Mouse (Mus musculus): Measurements from ENCODE around the gene Gfra4. TPM values are rescaled to one million over a fixed set of nuclear protein-coding genes. Genes with fewer than 3 reads are reported as not detected.
A peak's percentile ranks its signal among the peaks of the same experiment; 100 is the strongest.

Gfra4 gene
- total RNA-seq (2015) (not detected in 2 replicates), total RNA-seq (2017) (not detected in 2 replicates)

DNA sequence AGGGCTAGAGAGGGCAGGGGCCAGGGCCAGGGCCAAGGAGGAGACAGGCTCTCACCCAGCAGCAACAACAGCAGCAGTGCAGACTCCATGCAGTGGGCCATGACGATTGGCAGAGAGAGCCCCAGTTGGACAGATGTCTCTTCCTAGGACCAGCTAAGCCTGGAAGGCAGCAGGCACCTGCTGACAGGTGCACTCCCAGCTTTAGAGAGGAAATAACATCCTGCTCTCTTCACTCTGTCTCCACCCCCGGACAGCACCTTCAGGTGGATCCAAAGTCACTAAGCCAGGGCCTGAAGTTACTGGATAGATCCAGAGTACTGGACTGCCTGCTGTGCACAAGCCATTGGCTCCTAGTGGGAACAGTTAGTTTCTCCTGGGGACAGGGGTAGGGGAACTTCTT is at the start of gene Gfra4:
TSS of gene Gfra4 (minus strand) at position 101 of the 400 bp plus-strand sequence.
- no peak for ATAC-seq (ENCODE audit: poor library complexity, severe bottlenecking)

DNA sequence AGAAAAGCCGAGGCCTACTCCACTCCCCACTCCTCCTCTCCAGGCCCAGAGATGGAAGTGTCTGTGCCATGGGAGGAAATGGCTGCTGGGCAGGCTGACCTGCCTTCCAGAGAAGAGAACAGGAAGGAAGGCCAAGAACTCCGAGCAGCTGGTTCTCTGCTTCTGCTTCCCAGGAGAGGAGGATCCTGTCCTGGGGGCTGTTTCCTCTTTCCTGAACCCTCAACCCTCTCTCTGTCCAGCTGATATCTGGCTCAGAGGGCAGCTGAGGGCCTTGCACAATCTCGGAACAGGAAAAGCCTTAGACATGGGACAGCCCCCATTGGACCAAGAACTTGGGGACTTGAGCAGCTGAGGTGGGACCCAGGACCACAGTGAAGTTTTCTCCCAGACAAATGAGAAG is 48.0 kb upstream of the Gfra4 start:
- ATAC-seq (ENCODE audit: poor library complexity, severe bottlenecking), result peak; percentile 46

DNA sequence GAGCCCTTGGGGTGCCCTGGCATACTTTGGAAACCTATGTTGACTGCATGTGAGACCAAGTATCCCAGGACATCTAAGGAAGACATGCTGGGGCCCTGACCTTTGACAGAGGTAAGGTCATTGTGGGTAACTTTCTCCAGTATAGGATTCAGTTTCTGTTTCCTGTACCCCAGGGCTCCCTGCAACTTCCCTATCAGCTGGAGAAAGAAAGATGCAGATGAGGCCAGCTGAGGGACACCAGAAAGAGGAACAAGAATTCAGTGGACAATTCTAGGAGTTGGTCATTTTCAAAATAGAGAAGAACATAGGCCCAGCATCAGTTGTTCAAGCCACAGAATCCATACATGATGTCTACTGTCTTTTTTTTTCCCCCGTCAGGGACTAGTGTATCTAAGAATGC is 46.7 kb upstream of the Gfra4 start:
- peak; percentile 66 for ATAC-seq (ENCODE audit: poor library complexity, severe bottlenecking)

DNA sequence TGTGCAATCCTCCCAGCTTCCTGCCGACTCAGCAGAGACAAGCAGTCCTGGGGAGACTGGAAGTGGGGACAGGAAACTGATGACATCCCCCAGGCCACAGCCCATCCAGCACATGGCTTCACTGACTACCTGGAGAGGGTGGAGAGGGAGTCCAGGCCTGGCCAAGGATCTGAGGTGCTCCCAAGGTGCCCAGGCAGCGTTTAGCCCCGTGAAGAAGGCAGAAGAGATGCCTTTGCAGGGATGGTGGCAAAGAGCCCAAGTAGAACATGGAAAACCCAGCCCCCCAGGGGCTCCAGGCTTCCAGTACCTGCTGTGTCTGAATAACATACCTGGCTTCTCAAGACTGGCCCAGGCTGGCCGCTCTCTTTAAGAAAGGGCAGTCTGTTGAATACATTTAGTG is 45.7 kb upstream of the Gfra4 start:
- ATAC-seq (ENCODE audit: poor library complexity, severe bottlenecking), result no peak

DNA sequence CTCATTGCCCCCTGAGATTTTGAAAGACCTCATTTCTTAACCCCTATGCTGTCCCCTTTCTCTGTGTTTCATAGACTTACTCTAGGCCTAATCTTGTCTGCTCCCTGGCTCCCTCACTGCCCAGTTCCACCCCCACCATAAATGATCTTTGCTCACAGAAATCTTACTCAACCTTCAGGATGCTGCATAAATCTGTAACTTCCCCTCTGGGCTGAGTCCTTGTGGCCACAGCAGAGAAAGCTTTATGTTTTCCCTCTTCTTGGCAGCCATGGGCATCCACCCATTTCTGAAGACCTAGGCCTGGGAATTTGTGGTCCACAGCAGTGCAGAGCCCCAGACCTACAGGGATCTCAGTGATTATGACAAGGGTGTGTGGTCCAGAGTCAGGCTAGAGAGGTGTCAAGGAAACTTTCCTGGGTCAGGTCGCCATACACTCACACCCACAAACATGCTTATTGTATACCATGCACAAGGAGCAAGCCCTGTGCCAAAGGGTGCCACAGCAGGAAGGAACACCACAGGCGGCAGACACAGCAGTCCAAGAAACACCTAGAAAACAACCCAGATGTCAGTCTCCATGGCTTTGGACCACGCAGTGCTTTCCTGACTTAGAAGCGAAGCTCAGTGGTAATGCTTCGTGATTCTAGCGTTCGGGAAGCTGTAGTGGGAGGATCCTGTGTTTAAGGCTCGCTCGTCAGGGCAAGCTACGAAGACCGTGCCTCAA is 43.9 kb upstream of the Gfra4 start, which contains the start of gene Siglec1:
TSS of gene Siglec1 (minus strand) at position 99 of the 724 bp plus-strand sequence.
- peak; percentile 59 for ATAC-seq (ENCODE audit: poor library complexity, severe bottlenecking)

DNA sequence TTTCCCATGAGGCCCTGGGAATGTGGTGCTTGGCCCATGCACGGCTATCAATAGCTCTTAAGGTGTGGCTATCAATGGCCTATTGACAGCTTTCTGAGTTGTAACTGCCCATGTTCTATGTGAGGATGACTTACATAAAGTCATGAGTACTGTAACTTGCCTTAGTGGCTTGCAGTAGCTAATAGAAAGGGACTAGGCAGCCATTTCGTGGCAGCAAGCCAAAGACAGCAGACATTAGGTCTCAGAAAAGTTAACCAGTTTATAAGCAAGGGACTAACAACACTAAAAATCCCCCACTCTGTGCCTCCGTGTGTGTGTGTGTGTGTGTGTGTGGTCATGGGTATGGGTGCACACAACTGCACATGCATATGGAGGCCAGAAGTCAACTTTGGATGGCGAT is 41.3 kb upstream of the Gfra4 start:
- no peak for ATAC-seq (ENCODE audit: poor library complexity, severe bottlenecking)

DNA sequence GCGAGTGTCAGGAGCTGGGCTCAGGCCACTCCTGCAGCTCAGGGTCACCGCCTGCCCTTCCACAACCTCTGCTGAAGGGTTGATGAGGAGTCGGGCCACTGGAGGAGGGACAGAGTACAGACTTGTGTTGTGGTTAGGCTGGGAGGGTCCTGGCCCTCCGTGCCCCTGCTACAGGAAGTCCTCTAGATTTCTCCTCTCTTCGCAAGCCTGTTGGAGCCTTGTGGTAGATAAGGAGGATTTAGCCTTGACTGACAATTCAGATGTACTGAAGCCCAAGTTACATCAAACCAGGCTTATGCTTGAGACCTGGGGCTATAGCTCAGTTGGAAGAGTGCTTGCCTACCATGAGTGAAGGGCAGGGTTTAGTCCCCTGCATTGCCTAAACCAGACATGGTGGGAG is 37.6 kb upstream of the Gfra4 start:
- ATAC-seq (ENCODE audit: poor library complexity, severe bottlenecking), result no peak

DNA sequence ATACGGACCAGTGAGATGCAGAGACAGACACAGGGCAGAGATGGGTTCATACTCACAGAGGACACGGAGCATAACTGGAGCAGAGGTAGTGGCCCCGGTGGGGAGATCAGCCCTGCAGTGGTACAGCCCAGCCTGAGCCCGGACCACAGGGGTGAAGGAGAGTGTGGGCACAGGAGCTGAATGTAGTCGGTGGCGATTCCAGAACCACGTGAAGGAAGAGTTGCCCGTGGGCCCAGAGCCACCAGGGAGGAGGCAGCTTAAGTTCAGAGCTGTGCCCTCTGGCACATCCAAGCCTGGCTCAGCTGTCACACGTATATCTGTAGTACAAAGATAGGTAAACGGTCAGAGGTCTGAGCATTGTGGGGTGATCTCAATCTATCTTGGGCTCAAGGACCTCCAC is 29.6 kb upstream of the Gfra4 start:
- ATAC-seq (ENCODE audit: poor library complexity, severe bottlenecking), result no peak

DNA sequence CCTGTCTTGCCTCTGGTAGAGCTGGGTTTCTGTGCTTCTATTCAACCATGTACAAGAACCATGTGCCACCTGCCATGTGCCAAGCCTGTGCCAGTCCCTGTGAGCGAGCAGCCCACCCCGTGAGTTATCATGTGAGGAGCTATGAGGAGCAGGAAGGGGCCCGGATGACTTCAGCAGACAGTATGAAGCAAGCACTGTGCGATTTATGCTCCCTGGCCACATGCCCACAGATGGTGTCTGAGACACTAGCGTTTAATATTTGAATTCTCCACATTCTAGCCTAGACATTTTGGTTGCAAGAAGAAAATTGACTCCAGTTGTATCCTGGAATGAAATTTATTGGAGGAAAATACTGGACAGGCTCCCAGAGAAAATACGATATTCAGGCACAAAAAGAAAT is 24.6 kb upstream of the Gfra4 start:
- no peak for ATAC-seq (ENCODE audit: poor library complexity, severe bottlenecking)

DNA sequence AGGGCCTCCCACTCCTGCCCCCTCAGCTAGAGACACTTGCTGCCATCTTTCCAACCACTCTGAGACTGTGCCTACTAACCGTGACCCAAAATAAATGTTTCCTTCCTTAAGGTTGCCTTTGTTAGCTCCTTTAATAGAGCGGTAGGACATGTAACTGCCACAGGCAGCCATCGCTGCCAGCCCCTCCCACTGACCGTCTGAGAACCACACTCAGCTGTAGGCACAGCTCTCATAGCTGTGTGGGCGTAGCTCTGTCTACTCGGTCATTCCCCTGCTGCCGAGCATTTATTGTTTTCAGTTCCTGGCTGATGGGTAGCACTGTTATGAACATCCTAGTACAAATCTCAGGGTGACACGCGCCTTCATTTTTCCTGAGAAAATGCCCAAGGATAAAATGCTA is 23.5 kb upstream of the Gfra4 start:
- no peak for ATAC-seq (ENCODE audit: poor library complexity, severe bottlenecking)

DNA sequence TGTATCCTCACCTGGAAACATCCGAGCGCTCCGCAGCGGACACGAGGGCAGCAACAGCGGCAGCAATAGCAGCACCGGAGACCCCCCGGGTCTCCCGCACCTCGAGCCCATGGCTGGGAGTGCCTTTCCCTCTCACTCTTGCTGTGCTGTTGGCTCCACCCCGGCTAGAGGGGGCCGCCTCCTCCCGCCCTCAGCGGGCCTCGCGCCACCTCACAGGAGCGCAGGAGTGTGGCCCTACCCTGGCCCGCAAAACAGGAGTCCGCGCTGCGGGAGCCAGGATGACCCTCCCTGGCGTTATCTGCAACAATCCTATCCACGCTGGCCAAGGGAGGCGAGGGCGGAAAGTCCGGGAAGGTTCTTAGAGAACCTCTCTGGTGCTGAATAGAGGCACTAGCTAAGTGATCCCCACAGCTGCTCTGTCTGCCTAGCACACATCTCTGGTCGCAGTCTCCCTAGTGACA is 20.5 kb upstream of the Gfra4 start, which contains the start of gene Adam33:
TSS of gene Adam33 (minus strand) at position 411 of the 461 bp plus-strand sequence.
- ATAC-seq (ENCODE audit: poor library complexity, severe bottlenecking), result no peak

DNA sequence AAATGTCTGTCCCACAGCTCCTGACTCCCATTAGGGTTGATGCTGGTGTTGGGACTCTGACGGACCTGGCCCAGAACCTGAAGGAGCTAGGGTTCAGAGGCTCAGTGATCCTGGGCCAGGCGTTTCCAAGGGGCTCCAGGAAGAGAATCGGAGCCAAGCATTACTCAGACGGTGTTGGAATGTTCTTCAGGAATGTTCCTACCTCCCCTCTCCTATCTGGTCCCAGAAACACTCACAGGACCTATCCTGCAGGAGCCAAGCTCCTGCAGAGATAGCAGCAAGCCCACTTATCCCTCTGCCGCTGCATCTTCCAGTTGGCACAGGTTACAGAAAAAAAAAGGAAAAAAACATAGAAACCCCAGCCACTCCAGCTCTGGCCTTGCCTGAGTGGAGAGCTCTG is 18.7 kb upstream of the Gfra4 start:
- ATAC-seq (ENCODE audit: poor library complexity, severe bottlenecking), result no peak

DNA sequence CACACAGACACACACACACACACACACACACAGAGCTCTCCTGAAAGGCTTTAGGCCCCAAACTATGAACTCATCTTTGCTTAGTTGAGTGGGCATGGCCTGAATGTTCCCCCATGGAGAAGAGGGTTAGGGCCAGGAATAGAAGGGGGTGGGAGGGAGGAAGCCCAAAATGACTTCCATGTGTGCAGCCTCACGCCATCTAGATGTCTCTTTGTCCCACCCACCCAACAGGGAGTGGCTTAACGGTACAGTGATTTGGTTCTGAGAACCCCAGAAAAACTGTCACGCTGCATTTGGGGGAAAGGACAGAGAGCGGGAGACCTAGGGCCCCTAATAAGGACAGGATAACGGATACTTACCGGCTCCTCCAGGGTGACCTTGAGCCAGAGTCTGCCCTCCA is 17.9 kb upstream of the Gfra4 start:
- no peak for ATAC-seq (ENCODE audit: poor library complexity, severe bottlenecking)

DNA sequence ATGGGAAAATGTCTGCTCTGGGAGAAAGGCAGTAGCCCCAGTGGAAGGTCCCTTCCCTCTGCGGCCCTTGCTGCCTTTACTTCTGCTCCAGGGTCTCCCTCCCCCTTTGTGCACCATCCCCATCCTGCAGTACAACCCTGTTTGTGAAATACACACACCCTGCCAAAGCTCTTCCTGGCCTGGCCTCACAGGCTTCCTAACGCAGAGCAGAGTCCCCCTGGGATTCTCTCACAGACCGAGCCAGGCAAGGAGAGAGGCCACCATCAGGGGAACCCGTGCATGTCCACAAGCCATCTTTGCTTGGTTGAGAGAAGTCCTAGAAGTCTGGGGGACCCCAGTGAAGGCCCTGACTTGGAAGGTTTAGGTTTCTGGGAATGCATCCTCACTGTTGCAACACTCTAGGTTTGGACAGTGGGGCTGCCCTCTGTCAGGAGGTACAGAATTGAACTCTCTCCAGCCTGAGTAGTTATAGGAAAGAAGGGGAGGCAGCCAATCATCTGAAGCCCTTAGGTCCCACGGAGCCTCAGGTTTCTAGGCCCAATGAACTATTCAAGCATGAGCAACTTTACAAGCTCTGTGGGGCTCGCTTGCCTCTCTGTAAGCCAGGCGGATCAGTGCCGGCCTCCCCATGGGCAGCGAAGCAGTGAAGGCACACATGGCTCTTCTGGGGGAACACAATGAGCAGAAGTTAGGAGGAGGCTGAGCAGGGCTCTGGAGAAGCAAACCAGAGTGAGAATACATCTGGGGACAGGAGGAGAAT is 17.1 kb upstream of the Gfra4 start:
- ATAC-seq (ENCODE audit: poor library complexity, severe bottlenecking), result no peak

DNA sequence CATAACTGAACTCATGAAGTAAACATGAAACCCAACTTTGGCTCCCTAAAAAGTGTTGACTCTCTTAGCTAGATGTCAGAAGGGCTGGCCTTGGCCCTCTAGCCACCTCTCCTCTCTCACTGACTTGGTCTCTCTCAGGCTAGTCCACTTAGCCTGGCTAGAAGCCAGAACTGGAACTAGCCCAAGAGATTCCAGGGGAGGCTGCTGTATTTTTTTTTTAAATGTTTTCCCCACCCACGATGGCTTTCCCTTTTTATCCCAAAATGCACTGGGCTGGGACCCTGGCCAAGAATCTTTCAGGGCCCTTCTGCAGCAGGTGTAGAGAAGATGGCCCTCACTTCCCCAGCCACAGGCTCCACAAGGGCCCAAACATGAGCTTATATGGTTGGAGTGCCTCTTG is 16.5 kb upstream of the Gfra4 start:
- ATAC-seq (ENCODE audit: poor library complexity, severe bottlenecking), result no peak

DNA sequence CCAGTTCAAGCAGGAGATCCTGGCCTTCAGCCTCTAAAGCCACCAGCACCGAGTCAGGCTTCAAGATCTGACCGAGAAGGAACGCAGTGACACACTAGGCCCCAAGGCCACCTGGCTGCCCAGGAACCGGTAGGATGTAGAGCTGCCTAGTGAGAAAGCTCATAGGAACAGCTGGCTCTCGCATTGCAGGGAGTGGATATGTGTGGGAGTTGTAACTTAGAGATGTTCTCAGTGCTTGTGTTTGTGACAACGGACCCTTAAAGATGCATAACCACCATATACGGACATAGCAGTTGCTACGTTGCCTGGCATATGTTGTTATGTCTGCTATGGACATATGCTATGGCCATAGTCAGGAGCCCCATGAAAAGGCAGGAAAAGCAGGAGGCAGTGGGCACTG is 15.8 kb upstream of the Gfra4 start:
- no peak for ATAC-seq (ENCODE audit: poor library complexity, severe bottlenecking)

DNA sequence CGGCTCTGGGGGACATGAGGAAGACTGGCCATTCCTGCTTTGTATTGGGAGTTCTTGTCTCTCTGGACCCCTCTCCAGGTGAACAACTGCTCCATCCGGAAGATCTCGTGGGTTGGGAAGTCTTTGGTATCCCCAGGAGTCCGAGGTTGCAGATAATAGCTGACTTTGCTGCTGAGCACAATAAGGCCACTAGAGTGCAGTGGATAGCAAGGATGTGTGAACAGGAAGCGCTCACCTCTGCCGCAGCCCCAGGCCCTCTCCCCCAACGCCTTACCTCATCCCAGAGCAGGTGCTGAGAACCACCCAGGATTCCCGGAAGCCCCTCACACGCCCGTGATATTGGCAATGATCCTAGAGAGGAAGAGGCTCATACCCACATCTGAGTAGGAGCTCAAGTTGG is 13.3 kb upstream of the Gfra4 start:
- peak; percentile 64 for ATAC-seq (ENCODE audit: poor library complexity, severe bottlenecking)

DNA sequence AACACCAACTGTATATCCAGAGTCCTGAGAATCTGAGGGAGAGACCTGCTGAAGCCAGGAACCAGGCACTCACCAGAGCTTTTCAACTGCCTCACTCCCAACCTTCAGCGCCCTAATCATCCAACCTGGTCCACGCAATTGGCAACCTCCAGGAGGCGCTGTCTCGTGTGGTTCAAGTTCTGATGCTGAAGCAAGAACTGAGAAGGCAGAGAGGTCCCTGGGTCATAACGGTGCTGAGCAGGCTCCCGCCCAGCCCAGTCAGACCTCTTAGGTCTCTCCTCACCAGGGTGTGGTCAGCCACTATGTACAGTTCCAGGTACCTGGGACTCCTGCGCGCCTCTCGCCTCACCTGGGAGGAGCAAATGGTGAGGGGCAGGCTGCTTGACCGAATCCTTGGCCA is 12.7 kb upstream of the Gfra4 start:
- ATAC-seq (ENCODE audit: poor library complexity, severe bottlenecking), result peak; percentile 74

DNA sequence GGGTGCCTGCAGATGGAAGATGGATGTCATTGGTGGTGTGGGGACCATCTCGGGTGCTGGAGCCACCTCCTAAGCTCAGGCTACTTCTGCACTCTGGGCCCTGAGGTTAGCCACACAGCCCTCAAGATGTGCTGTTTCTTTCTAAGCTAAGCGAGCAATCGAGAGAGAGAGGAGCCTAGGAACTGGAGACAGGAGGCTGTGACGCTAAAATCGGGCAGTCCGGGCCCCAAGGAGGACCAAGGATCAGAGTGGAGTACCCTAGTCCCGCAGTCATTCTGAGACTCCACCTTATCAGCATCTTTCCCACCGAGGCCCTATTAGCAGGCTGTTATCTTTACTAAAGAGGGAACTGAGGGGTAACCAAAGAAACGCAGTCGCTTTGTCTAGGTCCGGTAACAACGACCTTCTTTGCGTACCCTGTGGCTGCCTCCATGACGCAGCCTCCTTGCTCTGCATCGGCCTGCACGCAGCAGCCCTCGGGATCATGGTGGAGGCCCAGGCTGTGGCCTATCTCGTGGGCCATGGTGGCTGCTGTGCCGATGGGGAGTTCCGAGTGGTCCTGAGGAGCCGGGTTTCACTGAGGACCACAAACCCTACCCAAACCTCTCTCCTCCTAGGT is 11.9 kb upstream of the Gfra4 start:
- ATAC-seq (ENCODE audit: poor library complexity, severe bottlenecking), result no peak

DNA sequence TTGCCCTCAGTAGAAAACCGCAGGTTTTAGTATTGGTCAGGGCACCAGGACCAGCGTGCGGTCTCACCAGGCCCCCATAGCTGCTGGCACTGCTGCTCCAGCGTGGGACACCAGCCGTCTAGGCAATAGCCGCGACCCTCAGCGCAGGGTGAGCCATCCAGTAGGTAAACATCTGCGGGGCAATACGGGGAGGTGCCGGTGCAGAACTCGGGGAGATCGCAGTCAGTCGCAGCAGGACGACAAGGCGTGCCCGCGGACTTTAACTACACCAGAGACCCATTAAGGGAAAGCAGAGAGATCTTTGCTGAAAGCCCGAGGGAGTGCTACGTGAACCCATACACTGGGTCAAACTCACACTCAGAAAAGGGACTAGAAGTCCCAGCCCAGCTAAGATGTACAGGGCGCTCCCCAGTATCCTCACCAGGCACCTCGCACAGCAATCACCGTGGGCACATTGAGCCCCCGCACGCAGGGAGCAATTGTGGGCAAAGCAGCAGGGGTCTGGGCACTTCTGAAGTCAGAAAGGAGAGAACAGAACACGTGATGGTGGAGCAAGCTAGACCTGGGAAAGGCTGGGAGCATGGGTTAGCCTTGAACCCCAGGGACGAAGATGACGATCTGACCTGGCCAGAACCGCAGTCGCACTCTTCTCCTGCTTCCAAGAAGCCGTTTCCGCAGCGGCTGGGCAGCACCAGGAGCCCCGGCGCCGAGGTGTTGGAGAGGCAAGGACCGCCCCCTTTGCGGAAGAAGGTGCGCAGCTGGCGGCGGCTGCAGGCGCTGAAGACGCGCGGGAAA is 11.2 kb upstream of the Gfra4 start:
- no peak for ATAC-seq (ENCODE audit: poor library complexity, severe bottlenecking)

DNA sequence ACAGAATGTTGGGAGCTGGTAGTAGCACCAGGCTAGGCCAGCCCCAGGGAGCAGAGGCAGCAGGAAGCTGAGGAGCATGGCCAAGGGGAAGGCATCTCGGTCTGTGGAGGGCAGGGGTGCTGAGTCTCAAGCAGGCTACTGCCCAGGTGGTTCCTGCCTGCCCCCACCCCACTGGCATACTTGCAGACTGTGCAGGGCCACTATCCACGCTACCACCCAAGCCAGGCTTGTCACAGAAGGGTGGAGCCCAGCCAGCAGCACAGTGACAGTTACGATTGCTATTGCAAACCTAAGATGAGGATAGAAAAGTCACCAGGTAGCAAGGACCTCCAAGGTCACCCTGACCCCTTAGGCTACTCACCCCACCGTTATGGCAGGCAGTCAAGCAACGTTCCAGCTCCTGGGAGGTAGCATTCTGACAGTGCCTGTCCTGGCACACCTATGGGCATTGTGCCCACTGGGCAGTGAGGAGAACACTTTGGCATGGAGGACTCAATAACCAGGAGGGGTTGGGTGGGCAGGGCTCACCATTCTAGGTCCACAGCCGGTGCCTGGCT is 10.1 kb upstream of the Gfra4 start:
- ATAC-seq (ENCODE audit: poor library complexity, severe bottlenecking), result no peak
